Mouse (Mus musculus) G1E-ER4 (cell line): ENCODE measurements around the gene Vmn1r116. TPM values are rescaled to one million over a fixed set of nuclear protein-coding genes. Genes with fewer than 3 reads are reported as not detected.
"Not testable (repeated sequence)": the region's sequence is repeated elsewhere in the genome, so short reads cannot be mapped to it uniquely, and the experiment has no call there.

Experiments
- GATA1 ChIP-seq: IDR thresholded peaks from one replicate; pipeline ENCODE4 v1.8.0; 2012; ENCODE audit warnings: low read length, inconsistent platforms
- polyA plus RNA-seq: library from polyadenylated mRNA; stranded (reverse); fragments of >175 nt; gene quantifications from 2 replicates; pipeline ENCODE4 v1.2.3, GENCODE M21; 2012

The Vmn1r116 gene
- not detected in 2 replicates for polyA plus RNA-seq

DNA sequence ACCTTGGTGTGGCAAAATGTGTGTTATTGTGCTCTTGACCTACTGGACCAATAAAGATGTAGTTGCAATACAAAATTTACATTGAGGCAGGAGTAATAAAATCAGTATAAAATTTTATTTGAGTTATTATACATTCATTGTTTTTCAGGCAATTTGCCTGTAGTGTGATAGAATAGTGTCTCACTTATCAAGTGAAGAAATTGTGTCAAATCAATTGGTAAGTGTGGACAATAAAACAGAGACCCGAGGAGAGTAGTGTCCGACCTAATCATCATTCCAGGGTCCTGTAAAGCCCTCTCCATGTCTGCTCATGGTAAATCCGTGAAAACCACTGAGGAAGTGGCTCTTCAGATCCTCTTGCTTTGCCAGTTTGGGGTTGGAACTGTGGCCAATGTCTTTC lies at the start of gene Vmn1r116:
Vmn1r116 (plus strand) TSS at position 301 of the 400 bp plus-strand sequence.
- not testable (repeated sequence) for TF ChIP-seq GATA1

DNA sequence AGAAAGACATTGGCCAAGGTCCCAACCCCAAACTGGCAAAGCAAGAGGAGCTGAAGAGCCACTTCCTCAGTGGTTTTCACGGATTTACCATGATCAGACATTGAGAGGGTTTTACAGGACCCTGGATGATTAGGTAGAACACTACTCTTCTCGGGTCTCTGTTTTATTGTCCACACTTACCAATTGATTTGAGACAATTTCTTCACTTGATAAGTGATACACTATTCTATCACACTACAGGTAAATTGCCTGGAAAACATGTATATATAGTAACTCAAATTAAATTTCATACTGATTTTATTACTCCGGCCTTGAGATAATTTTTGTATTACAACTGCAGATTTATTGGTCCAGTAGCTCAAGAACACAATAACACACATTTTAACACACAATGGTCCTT lies 27.2 kb upstream of the Vmn1r116 start, which contains the start of gene Vmn1r115:
Vmn1r115 (minus strand) TSS at position 101 of the 400 bp plus-strand sequence.
- not testable (repeated sequence) for TF ChIP-seq GATA1

DNA sequence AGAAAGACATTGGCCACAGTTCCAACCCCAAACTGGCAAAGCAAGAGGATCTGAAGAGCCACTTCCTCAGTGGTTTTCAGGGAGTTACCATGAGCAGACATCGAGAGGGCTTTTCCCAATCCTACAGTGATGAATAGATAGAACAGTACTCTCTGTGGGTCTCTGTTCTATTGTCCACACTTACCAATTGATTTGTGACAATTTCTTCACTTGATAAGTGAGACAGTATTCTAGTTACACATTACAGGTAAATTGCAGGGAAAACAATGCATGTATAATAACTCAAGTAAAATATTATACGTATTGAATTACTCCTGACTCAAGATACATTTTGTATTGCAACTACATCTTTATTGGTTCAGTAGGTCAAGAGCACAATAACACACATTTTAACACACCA lies 12.0 kb downstream of the Vmn1r116 start, which contains the start of gene Vmn1r117:
Vmn1r117 (minus strand) TSS at position 101 of the 400 bp plus-strand sequence.
- TF ChIP-seq GATA1, result not testable (repeated sequence)

DNA sequence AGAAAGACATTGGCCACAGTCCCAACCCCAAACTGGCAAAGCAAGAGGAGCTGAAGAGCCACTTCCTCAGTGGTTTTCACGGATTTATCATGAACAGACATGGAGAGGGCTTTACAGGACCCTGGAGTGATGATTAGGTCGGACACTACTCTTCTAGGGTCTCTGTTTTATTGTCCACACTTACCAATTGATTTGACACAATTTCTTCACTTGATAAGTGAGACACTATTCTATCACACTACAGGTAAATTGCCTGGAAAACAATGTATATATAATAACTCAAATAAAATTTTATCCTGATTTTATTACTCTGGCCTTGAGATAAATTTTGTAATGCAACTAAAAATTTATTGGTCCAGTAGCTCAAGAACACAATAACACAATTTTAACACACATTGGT lies 40.2 kb downstream of the Vmn1r116 start, which contains the start of gene Vmn1r118:
Vmn1r118 (minus strand) TSS at position 101 of the 400 bp plus-strand sequence.
- TF ChIP-seq GATA1, result not testable (repeated sequence)

Other genes with a start within 250 kb of the Vmn1r116 start
- not detected in 2 replicates for gene Vmn1r107, start 203.3 kb upstream of the Vmn1r116 start, polyA plus RNA-seq
- gene Vmn1r111, start 169.0 kb upstream of the Vmn1r116 start, polyA plus RNA-seq, result not detected in 2 replicates
- gene Gm10668, start 141.6 kb upstream of the Vmn1r116 start, polyA plus RNA-seq, result not detected in 2 replicates
- not detected in 2 replicates for gene Vmn1r112, start 101.1 kb upstream of the Vmn1r116 start, polyA plus RNA-seq
- gene Vmn1r113, start 85.0 kb upstream of the Vmn1r116 start, polyA plus RNA-seq, result not detected in 2 replicates
- gene Vmn1r114, start 60.1 kb upstream of the Vmn1r116 start, polyA plus RNA-seq, result not detected in 2 replicates
- not detected in 2 replicates for gene Vmn1r115, start 27.3 kb upstream of the Vmn1r116 start, polyA plus RNA-seq
- gene Vmn1r117, start 11.9 kb downstream of the Vmn1r116 start, polyA plus RNA-seq, result not detected in 2 replicates
- gene Vmn1r118, start 40.1 kb downstream of the Vmn1r116 start, polyA plus RNA-seq, result not detected in 2 replicates
- not detected in 2 replicates for gene Vmn1r119, start 140.2 kb downstream of the Vmn1r116 start, polyA plus RNA-seq
- gene Vmn1r120, start 181.5 kb downstream of the Vmn1r116 start, polyA plus RNA-seq, result not detected in 2 replicates
- gene Vmn1r121, start 226.3 kb downstream of the Vmn1r116 start, polyA plus RNA-seq, result not detected in 2 replicates